Mouse (Mus musculus): ENCODE data around the gene 2010111I01Rik.

GRCm38 (mm10) chr13:62951606-62952005 lies 13.1 kb upstream of the 2010111I01Rik start:
- no peak for TF ChIP-seq ZNF384 (IDR thresholded peaks at IDR 0.05; ENCODE audit: low read depth, low read length)
- no peak for TF ChIP-seq MAFK (IDR thresholded peaks at IDR 0.05; ENCODE audit: insufficient read depth, low read depth, low read length)
- TF ChIP-seq CHD2 (IDR thresholded peaks at IDR 0.05; ENCODE audit: low read depth, low read length), result no peak
- TF ChIP-seq HCFC1 (IDR thresholded peaks at IDR 0.05; ENCODE audit: borderline replicate concordance, insufficient read depth, low read length), result no peak
- no peak for TF ChIP-seq ZC3H11A (IDR thresholded peaks at IDR 0.05; ENCODE audit: borderline replicate concordance, low read depth, low read length)
